Mouse (Mus musculus): Measurements from ENCODE around the gene Dhps.

- TF ChIP-seq CTCF (IDR thresholded peaks at IDR 0.05; ENCODE audit: control insufficient read depth, insufficient read depth, insufficient replicate concordance, low read depth, low read length) (no peak), POLR2A (IDR thresholded peaks at IDR 0.05; ENCODE audit: control insufficient read depth, low read depth, low read length) (no peak)
These were observed 4.4 kb upstream of the Dhps start for GRCm38 (mm10) chr8:85067155-85067554.
